Mouse (Mus musculus): ENCODE results near the gene Susd5.
"Not testable (repeated sequence)": the region's sequence is repeated elsewhere in the genome, so short reads cannot be mapped to it uniquely, and the experiment has no call there.

Gene Susd5

DNA sequence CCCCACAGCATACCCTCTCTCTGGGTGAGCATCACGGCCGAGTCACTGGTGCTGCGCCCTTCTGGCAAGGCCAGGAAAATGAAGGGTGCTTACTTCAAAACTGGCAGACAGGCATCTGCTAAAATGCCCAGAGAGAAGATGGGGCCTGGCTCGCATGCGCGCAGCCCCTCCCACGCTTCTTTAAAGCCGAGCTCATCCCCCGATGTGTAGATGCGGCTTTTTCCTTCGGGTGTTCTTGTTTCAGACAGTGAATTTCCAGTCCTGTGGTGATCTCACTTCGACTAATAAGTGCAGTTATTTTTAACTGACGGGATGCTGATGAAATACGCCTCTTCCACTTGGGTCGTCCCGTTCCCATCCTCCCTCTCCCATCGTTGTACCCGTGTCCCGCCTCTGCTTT is 16.7 kb downstream of the Susd5 start:
- peak; percentile 23 for DNase-seq

- no peak for DNase-seq
These were observed 29.5 kb downstream of the Susd5 start for GRCm38 (mm10) chr9:114086422-114086821.

DNA sequence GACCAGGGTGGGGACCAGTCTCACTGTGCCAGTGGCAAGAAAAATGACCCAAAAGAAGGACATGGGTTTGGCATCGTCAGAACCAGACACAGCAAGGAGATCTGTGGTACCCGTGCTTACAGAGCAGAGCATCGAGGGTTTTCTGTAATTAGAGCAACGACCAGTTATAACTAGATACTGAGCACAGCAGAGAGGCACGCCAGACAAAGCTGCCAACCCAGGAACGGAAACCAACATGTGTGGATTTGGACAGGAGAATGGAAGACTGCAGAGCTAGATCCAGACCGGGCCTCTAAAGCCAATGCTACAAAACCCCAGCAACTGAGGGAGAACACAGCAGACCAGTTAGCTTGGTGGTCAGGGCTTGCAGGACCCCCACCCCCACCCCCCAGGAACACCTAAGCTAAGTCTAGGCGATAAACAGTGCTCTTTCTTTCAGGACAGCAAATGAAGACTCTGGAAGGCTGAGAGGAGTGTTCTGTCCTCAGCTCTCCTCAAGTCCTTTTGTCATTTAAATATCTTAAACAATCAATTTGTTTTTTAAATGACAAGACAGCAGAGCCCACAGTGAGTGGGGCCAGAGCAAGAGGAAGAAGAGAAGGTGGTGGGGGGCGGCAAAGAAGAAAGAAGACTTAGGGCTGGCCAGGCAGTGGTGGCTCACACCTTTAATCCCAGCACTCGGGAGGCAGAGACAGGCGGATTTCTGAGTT is 30.3 kb downstream of the Susd5 start:
- no peak for DNase-seq

- DNase-seq = not testable (repeated sequence)
These were observed 31.9 kb downstream of the Susd5 start for GRCm38 (mm10) chr9:114088885-114089284.

DNA sequence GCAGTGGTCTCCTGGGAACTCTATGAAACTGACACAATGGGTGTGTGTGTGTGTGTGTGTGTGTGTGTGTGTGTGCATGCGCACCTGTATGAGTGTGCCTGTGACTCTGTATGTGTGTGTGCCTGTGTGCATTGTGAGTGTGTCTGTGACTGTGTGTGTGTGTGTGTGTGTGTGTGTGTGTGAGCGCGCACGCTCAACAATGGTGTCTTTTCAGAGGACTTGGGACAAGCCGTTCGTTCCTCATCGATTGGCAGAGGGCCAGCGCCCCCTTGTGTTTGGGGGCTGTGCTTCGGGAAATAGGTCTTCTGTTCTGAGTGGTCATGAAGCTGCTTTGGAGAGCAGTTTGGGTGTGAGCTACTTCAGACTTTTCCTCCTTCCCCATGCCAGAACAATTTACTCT is 35.2 kb downstream of the Susd5 start:
- DNase-seq = not testable (repeated sequence)

DNA sequence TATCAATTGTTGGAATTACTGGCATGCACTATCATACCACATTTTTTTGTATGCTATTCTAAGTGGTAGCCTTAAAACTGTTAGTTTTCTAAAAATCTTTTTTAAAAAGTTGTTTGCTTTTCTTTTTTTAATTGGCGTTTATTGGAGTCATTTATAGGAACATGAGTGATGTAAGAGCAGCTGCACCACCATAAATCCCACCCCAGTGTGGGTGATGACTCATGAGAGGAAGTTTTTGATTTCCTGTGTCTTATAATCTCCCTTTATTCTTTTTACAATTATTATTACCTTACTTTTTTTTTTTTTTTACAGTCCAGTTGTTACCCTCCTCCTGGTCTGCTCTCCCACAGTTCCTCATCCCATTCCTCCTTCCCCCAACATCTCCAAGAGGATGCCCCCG is 37.9 kb downstream of the Susd5 start:
- no peak for DNase-seq

GRCm38 (mm10) chr9:114098716-114099302 is 41.9 kb downstream of the Susd5 start:
- no peak for DNase-seq

- no peak for DNase-seq
These were observed 53.3 kb downstream of the Susd5 start for GRCm38 (mm10) chr9:114110268-114110667.

DNA sequence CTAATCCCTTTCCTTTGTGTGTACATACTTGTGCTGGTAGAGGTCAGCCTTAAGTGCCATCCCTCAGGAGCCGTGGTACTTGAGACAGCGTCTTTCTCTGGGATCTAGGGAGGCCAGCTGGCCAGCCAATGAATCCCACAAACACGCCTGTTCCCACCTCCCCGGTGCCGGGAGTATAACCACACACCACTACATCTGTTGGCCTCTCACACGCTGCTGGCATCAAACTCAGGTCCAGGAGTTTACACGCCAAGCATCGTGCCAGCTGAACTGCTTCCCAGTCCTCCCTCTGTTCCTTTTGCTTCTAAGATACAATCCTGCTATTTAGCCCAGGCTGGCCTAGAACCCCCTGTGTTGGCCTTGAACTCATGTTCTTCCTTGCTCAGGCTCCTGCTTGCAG is 54.2 kb downstream of the Susd5 start:
- peak; percentile 10 for DNase-seq

GRCm38 (mm10) chr9:114112226-114112625 is 55.3 kb downstream of the Susd5 start:
- DNase-seq = no peak

- DNase-seq = no peak
These were observed 57.1 kb downstream of the Susd5 start for GRCm38 (mm10) chr9:114113911-114114623.

- peak; percentile 51 for DNase-seq
These were observed 59.7 kb downstream of the Susd5 start for GRCm38 (mm10) chr9:114116672-114117071.

- DNase-seq = not testable (repeated sequence)
These were observed 65.9 kb downstream of the Susd5 start for GRCm38 (mm10) chr9:114122862-114123261.

GRCm38 (mm10) chr9:114129273-114129835 is 72.4 kb downstream of the Susd5 start:
- not testable (repeated sequence) for DNase-seq
